Mouse (Mus musculus): ENCODE results near the gene Tbkbp1. TPM values are rescaled to one million over a fixed set of nuclear protein-coding genes. Genes with fewer than 3 reads are reported as not detected.
A peak's percentile ranks its signal among the peaks of the same experiment; 100 is the strongest.

Gene Tbkbp1
- total RNA-seq, 2 experiments from 2014 or later, result 42.9 to 53.7 TPM

- intact Hi-C loops (cut with DNase I), result no loop called here
- peak; percentile 47 to 67 for DNase-seq (ENCODE audit: low spot score in 2 of 2)
These were observed 12.6 kb downstream of the Tbkbp1 start for GRCm38 (mm10) chr11:97138554-97139226.

- DNase-seq (ENCODE audit: low spot score in 2 of 2), result no peak
- intact Hi-C loops (cut with DNase I), result no loop called here
These were observed 18.0 kb downstream of the Tbkbp1 start for GRCm38 (mm10) chr11:97133270-97133669.

- DNase-seq (ENCODE audit: low spot score in 2 of 2), result no peak
- intact Hi-C loops (cut with DNase I), result no loop called here
These were observed 19.1 kb downstream of the Tbkbp1 start for GRCm38 (mm10) chr11:97132185-97132584.

- intact Hi-C loops (cut with DNase I), result no loop called here
- no peak for DNase-seq (ENCODE audit: low spot score in 2 of 2)
These were observed 19.6 kb downstream of the Tbkbp1 start for GRCm38 (mm10) chr11:97131683-97132082.

GRCm38 (mm10) chr11:97130318-97130717 is 21.0 kb downstream of the Tbkbp1 start:
- DNase-seq (ENCODE audit: low spot score in 2 of 2), result no peak
- intact Hi-C loops (cut with DNase I), result no loop called here

GRCm38 (mm10) chr11:97128956-97129355 is 22.3 kb downstream of the Tbkbp1 start:
- no peak for DNase-seq (ENCODE audit: low spot score in 2 of 2)
- intact Hi-C loops (cut with DNase I), result no loop called here

GRCm38 (mm10) chr11:97127470-97128223 is 23.6 kb downstream of the Tbkbp1 start:
- intact Hi-C loops (cut with DNase I), result no loop called here
- DNase-seq (ENCODE audit: low spot score in 2 of 2), result no peak

- intact Hi-C loops (cut with DNase I), result no loop called here
- no peak for DNase-seq (ENCODE audit: low spot score in 2 of 2)
These were observed 24.4 kb downstream of the Tbkbp1 start for GRCm38 (mm10) chr11:97126645-97127468.

GRCm38 (mm10) chr11:97124266-97125036 is 26.8 kb downstream of the Tbkbp1 start:
- intact Hi-C loops (cut with DNase I), result no loop called here
- DNase-seq (ENCODE audit: low spot score in 2 of 2), result no peak

GRCm38 (mm10) chr11:97123282-97123890 is 27.9 kb downstream of the Tbkbp1 start:
- intact Hi-C loops (cut with DNase I), result no loop called here
- no peak for DNase-seq (ENCODE audit: low spot score in 2 of 2)

GRCm38 (mm10) chr11:97120641-97121040 is 30.7 kb downstream of the Tbkbp1 start:
- intact Hi-C loops (cut with DNase I), result no loop called here

GRCm38 (mm10) chr11:97120221-97120620 is 31.1 kb downstream of the Tbkbp1 start:
- intact Hi-C loops (cut with DNase I), result no loop called here
- no peak for DNase-seq (ENCODE audit: low spot score in 2 of 2)

More at GRCm38 (mm10) chr11:97120641-97121040, 30.7 kb downstream of the Tbkbp1 start:
- DNase-seq (ENCODE audit: low spot score in 2 of 2), result no peak

GRCm38 (mm10) chr11:97115797-97116196 is 35.5 kb downstream of the Tbkbp1 start:
- no peak for DNase-seq (ENCODE audit: low spot score in 2 of 2)
- intact Hi-C loops (cut with DNase I), result no loop called here

- intact Hi-C loops (cut with DNase I), result no loop called here
- no peak for DNase-seq (ENCODE audit: low spot score in 2 of 2)
These were observed 36.4 kb downstream of the Tbkbp1 start, which contains the start of gene Tbx21 for GRCm38 (mm10) chr11:97114671-97115601. Tbx21 (minus strand) TSS chr11:97115331.

- DNase-seq (ENCODE audit: low spot score in 2 of 2), result no peak
- intact Hi-C loops (cut with DNase I), result no loop called here
These were observed 38.7 kb downstream of the Tbkbp1 start for GRCm38 (mm10) chr11:97112519-97113125.

- intact Hi-C loops (cut with DNase I), result no loop called here
- DNase-seq (ENCODE audit: low spot score in 2 of 2), result no peak
These were observed 42.3 kb downstream of the Tbkbp1 start for GRCm38 (mm10) chr11:97108976-97109375.

- no peak for DNase-seq (ENCODE audit: low spot score in 2 of 2)
- intact Hi-C loops (cut with DNase I), result no loop called here
These were observed 47.2 kb downstream of the Tbkbp1 start for GRCm38 (mm10) chr11:97104091-97104483.
